Mouse (Mus musculus) E14TG2a.4 (cell line): Measurements from ENCODE around the gene Ier5l.

ENCODE experiments used
- CTCF ChIP-seq: conservative IDR thresholded peaks from 2 replicates; pipeline ENCODE4 v1.5.1; 2014; ENCODE audit warnings: low read length
- NANOG ChIP-seq: IDR thresholded peaks from 2 replicates; pipeline ENCODE4 v1.6.1; 2014; ENCODE audit warnings: borderline replicate concordance, low read length, mixed read lengths
- POU5F1 ChIP-seq: IDR thresholded peaks from 2 replicates; pipeline ENCODE4 v1.6.1; 2014; ENCODE audit warnings: low read length, borderline replicate concordance

DNA sequence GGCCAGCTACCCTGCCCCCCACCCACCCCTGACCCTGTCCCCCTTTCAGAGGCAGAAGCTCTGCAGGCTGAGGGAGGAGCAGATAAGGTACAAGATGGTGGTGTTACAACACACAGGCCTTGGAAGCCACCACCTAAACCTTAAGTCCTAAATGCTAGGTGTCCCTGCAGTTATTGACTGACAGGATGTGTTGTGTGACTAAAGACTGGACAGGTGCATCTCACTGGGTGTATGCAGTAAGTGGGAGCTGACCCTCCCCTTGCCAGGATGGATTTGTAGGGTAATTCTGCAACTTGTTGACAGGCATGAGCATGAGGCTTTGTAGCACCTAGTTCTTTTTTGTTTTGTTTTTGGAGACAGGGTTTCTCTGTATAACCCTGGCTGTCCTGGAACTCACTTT, 29.6 kb downstream of the Ier5l start:
- TF ChIP-seq CTCF, result no peak
- TF ChIP-seq NANOG, result no peak
- TF ChIP-seq POU5F1, result no peak
